Mouse (Mus musculus) c-Kit-positive CD71-positive TER-119-negative erythroid progenitor cells, embryonic 14.5 days (primary cell): Measurements from ENCODE around the gene Fads6.

ENCODE experiments used
- DNase-seq: peaks from one replicate; pipeline ENCODE4 v3.0.0-alpha.2; 2013; ENCODE audit warnings: low read depth

Gene Fads6

DNA sequence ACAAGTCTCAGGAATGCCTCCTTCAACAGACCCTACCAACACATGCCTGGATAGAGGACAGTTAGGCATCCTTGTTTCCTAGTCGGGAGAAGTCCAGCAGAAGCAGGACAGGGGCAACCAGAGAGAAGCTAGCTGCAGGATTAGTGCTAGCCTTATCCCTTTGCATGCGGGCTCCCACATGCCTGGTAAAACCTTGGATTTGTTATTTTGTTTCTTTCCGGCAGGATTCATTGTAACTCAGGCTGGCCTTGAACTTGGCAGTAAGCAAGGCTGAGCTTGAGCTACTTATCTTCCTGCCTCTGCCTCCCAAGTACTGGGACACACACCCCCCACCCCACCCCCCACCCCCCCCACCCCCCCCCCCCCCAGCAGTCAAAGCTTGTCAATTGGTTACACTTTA, 46.2 kb downstream of the Fads6 start:
- no peak for DNase-seq

- DNase-seq, result no peak
Observed at GRCm38 (mm10) chr11:115250405-115251090, 46.9 kb downstream of the Fads6 start.

DNA sequence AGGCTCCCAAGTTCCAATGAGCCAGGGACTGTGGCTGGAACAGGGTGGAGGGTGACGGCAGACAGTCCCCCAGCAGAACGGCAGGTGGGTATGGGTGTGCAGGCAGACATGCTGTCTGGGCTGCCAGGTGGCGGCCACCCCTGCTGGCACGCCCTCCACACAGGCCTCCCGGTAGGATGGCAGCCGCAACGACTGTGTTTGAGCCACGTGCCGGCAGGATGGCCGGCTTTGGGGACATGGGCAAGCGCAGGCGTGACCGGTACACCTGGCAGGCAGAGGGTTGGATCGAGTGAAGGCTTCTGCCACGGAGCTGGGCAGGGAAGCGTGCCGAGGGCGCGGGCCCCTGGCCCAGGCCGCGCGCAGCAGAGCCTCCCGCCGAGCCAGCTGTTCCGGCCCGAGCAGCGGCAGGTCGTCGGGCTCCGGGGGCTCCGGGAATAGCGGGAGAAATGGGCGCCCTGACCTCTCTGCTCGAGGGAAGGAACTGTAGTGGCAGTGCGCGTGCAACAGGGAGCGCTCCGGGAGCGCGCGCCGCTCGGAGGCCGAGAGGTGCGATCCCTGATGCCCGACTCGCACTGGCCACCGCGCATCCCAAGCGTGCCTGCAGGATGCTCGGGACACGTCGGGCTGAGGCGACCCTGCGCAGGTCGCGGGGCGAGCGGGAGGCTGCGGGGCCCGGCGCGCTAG, 47.6 kb downstream of the Fads6 start:
- no peak for DNase-seq

DNA sequence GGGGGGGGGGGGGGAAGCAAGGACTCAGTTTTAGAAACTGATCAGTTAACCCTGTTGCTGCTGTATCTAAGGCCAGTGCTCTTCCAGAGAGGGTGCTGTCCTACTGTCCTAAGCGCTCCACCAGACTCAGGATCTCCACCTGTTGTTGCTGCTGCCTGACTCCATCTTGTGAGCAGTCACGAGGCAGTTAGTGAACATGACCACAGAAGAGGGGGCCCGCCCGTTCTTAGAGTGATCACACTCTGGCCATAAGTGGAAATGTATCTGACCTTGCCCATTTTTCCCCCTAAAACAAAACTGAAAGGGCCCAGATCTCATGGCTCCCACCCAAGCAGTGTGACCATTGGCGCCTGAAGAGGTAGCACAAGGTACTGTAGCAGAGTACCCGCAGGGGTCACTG, 49.5 kb downstream of the Fads6 start:
- no peak for DNase-seq

DNA sequence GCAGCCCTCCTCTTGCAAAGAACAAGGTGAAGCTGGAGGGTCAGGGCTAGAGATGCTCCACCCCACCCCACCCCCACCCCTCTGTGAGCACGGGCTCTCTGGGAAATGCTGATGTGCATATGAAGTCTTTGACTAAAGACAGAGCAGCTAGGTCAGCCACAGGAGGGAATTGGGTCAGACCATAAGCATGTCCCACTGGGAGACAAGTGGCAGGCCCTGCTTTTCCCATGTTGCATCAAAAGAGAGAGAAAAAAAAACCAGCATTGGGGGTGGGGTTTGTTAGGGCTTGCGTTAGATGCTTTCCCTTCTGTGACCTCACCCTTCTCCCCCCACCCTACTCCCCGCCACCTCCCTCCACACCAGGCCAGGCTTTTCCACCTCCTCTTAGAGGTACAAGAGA, 50.2 kb downstream of the Fads6 start:
- DNase-seq, result no peak

DNA sequence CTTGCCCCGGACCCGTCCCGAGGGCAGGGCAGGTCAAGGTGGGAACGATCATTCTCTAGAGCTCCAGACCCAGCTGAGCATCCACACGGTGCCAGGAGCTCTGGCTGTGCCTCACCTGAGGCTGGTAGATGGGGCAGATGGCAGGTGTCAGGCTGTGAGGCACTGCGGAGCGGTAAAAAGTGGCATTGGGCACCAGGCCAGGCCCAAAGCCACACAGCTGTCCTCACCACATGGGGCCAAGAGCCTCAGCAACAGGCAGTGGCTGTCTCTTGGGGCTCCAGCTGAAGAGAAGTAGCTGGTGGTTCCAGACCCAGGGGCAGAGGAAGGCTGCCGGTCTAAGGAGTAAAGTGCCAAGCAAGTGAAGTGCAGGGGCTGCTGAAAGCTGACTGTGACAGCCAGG, 51.1 kb downstream of the Fads6 start:
- no peak for DNase-seq

GRCm38 (mm10) chr11:115244840-115245239, 52.6 kb downstream of the Fads6 start:
- no peak for DNase-seq

DNA sequence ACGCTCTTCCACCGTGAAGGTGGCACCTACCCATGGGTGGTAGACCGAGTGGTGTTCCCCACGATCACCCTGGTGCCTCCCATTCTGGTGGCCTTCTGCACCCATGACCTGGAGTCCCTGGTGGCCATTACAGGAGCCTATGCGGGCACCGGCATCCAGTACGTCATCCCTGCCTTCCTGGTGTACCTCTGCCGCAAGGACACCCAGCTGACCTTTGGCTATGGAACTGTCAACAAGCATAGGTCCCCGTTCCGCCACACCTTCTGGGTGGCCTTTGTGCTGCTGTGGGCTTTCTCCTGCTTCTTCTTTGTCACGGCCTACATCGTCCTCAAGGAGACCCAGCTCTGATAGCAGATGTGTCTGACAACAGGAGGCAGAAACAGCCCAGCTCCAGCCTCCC, 53.7 kb downstream of the Fads6 start:
- no peak for DNase-seq

DNA sequence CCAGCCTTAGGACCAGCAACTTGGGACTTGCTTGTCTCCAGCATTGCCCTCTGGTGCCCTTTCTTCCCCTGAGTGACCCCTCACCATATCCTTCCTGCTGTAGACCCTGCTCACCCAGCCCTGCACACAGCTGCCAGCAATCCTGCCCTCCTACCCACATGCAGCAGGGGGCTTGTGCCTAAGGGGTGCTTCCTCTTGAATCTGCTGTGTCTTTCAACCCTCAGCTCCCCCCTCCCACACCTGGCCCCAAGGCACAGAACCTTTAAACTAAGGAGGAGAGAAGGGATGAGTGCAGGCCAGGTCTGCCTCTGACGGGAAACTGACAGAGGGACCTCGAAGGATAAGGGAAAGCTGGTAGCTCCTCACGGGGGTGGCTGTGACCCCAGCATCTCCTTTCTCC, 54.7 kb downstream of the Fads6 start:
- no peak for DNase-seq

GRCm38 (mm10) chr11:115241402-115241801, 56.1 kb downstream of the Fads6 start:
- no peak for DNase-seq

DNA sequence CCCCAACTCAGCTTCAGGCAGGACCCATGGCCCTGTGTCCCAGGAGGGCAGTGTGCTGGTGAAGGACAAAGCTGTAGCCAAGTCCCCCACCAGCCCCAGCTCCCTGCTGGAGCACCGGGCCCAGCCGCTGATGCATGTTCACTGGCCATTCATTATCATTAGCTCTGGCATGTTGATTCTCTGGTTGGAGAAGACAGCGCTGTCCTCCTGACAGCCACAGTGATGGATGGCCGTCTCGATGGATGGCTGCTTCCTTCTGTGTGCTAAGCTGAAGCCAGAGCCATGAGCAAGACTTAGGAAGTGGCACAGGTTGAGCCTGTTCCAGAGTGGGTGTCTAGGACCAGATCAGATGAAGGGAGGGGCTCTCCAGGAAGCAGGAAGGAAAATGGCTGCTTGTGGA, 60.9 kb downstream of the Fads6 start:
- no peak for DNase-seq

GRCm38 (mm10) chr11:115234320-115235044, 63.0 kb downstream of the Fads6 start:
- DNase-seq, result no peak

DNA sequence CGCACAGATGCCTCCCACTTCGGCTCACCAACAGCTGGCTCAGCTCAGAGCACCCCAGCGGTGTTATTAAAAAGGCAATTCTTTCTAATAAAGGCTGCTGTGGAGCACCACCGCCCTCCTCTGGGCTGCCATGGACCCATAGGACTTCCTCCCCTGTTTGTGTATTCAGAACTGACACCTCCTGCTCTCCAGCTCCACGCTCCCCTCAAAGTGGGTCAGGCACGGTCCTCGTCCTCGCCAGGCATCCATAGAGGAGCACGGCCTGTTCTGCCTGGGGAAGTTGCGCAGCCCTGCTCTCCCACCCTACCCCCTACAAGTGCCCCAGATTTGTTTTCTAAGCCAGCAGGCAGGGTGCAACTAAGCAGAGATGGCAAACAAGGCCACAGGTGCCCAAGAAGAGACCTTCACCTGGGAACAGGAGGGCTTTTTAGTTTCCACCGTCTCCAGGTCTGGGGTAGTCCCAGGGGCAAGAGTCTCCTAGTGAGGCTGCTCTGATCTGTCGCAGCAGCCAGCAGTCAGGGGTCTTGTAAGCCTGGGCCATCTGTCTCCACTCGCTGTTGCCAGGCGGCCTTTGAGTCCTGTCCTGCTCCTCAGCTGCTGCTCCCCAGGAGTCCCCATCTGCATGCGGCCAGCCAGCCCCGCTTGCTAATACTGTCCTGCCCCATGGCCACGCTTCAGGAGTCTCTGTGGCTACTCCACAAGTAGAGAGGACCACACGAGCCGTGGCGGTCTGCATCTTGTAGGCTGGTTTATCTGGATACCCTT, 63.8 kb downstream of the Fads6 start:
- no peak for DNase-seq

GRCm38 (mm10) chr11:115232889-115233288, 64.6 kb downstream of the Fads6 start:
- no peak for DNase-seq

DNA sequence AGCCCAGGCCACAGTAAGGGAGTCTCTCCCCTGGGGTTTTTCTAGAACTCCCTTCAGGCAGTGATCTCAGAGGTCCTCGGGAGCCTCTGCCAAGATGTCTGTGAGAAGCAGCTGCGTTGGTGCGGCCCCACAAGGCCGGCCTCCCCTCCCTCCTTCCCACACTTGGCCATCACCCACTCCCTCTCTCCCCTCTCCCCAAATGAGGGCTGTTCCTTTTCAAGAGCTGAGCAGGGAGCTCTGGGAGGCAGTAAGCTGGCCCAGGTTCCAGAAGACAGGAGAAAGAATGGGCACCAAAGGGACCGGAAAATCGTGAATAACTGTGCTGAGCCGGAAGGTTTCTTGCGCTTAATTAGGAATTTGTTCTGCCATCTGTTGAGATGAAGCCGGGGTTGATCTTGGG, 65.5 kb downstream of the Fads6 start:
- no peak for DNase-seq

DNA sequence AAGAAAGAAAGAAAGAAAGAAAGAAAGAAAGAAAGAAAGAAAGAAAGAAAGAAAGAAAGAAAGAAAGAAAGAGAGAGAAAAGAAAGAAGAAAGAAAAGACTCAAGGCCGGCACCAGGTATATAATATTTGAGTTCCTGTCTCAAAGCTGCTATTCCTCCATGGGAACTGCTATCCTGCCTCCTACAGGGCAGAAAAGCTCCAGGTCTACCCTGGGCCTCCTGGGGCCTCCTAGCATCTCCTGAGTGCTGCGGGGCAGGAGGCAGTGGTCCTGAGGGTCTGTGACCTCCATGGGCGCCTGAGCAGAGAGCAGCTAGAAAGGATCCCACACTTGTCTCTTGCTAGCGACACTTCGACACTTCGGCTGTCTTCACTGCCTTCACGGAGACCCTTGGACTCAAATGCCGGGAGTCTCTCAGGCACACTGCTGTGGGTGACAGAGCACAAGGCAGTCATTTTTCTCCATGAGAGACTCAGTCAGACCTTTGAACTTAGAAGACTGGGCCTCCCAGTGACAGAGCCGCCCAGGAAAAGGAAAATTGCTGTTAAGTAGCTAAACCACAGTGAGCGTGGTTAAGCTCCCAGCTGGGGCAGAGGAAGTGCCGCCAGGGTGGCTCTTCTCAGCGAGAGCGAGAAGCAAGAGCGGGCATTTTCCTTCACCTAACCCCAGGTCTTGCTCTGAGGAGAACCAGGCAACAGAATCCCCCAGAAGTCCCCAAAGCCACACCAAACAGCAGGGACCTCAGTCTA, 66.1 kb downstream of the Fads6 start:
- DNase-seq, result no peak
